Mouse (Mus musculus) forebrain, embryonic 16.5 days (tissue): ENCODE data around the gene Il21. TPM values are rescaled to one million over a fixed set of nuclear protein-coding genes. Genes with fewer than 3 reads are reported as not detected.
A peak's percentile ranks its signal among the peaks of the same experiment; 100 is the strongest.

Experiments used
- ATAC-seq: fragments of 200-750 bp; cut with Nextera tagmentation; 2 replicates; pipeline ENCODE4 v1.8.0; 2017; ENCODE audit warnings: mild to moderate bottlenecking, moderate library complexity
- H3K27ac ChIP-seq: fragments of 300-500 bp; sonication (generic); 2 replicates; pipeline ENCODE4 v1.5.1; 2014; ENCODE audit warnings: low read length, control low read depth
- H3K27me3 ChIP-seq: fragments of 300-500 bp; sonication (generic); replicated peaks from 2 replicates; pipeline ENCODE4 v1.6.1; 2014; ENCODE audit warnings: low read length; ENCODE audit not compliant: control insufficient read depth, insufficient read depth
- H3K36me3 ChIP-seq: fragments of 300-500 bp; sonication (generic); 2 replicates; pipeline ENCODE4 v1.6.1; 2014; ENCODE audit not compliant: control insufficient read depth, insufficient read depth
- H3K4me1 ChIP-seq: fragments of 300-500 bp; sonication (generic); replicated peaks from 2 replicates; pipeline ENCODE4 v1.6.1; 2014; ENCODE audit warnings: low read length; ENCODE audit not compliant: control insufficient read depth, insufficient read depth
- H3K4me2 ChIP-seq: fragments of 300-500 bp; sonication (generic); 2 replicates; pipeline ENCODE4 v1.6.1; 2014; ENCODE audit warnings: mild to moderate bottlenecking, low read length, control low read depth
- H3K4me3 ChIP-seq: fragments of 300-500 bp; sonication (generic); replicated peaks from 2 replicates; pipeline ENCODE4 v1.5.1; 2014; ENCODE audit warnings: mild to moderate bottlenecking, low read length, control low read depth
- H3K9ac ChIP-seq: fragments of 300-500 bp; sonication (generic); replicated peaks from 2 replicates; pipeline ENCODE4 v1.6.1; 2014; ENCODE audit warnings: low read depth, low read length, control low read depth
- H3K9me3 ChIP-seq: fragments of 300-500 bp; sonication (generic); 2 replicates; pipeline ENCODE4 v1.6.1; 2016; ENCODE audit warnings: low read length; ENCODE audit not compliant: control insufficient read depth
- WGBS: fragments of 180-500 bp; shearing (Covaris S2); extraction: QIAGEN DNeasy Blood & Tissue Kit; methylation state at CpG from one replicate; pipeline ENCODE4 v1.1.7; 2014; 5-methylcytosine and 5-hydroxymethylcytosine counted together
- polyA plus RNA-seq: library from polyadenylated mRNA; unstranded; fragments of >200 nt; fragmentation: Nextera tagmentation; extraction: Ambion mirVana; gene quantifications from 2 replicates; pipeline ENCODE4 v1.2.1, GENCODE M21; 2015

Il21 gene
- polyA plus RNA-seq, 1 experiment from 2014 or later, result not detected

DNA sequence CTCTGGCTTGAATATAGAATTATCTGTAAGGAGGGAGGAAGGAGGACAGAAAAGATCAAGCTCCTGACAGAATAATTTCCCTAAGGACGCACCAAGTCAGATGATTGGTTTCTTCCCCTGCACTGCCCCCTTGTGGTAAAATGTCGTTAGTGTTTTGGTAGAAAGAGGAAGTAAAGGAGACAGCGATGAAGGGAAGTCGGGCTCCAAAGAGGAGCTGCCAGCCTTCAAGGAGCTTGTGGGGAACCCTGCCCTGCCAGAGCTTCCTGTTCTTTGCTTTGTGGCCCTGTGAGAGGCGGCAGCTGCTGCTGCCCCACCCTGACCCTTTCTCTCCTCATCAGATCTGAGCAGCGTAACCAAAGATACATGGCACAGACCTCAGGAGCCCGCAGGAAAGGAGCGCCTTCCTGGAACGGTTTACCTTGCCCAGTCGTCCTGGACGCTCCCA, 28.4 kb downstream of the Il21 start:
- ATAC-seq, result peak; percentile 87
- Histone ChIP-seq H3K9me3 (no peaks in the 10 kb centered on the region), H3K27me3 (no peaks in the 10 kb centered on the region), H3K4me2 (peak overlapping the region; percentile 82), H3K36me3 (no peaks in the 10 kb centered on the region), H3K4me1 (0 out of 2 replicates have a peak, but pooled peaks cover 2% of the 10 kb centered on the region), H3K27ac (no peak overlapping the region), H3K4me3 (peak overlapping the region; percentile 47), H3K9ac (peak overlapping the region; percentile 66)
- 2% methylated on average over 11 of the region's 11 CpGs for WGBS

DNA sequence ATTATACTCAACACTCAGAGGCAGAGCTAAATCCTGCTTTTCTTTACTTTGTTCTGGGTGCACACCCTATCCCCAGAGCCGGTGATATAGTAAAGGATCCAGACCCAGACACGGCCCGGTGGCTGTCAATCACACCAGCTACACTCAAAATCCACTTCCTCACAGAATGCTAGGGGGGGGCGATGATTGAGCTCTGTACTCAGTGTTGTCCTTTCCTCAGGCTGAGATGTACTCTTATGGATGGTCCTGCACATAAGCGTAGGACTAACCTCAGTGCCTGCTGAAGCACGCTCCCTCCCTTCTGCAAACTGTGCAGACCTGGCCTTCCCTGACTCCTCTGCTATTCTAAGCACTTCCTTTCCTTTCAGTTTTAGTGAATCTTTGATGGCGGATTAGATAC, 29.6 kb downstream of the Il21 start:
- no peak overlapping the region for H3K4me3 ChIP-seq
- no peak overlapping the region for H3K4me2 ChIP-seq
- no peak overlapping the region for H3K9ac ChIP-seq
- no peak for ATAC-seq
- H3K27me3 ChIP-seq, result no peaks in the 10 kb centered on the region
- 0 out of 2 replicates have a peak, but pooled peaks cover 2% of the 10 kb centered on the region for H3K4me1 ChIP-seq
- H3K27ac ChIP-seq, result no peak overlapping the region
- WGBS, result 55% methylated on average over 7 of the region's 7 CpGs
- H3K36me3 ChIP-seq, result no peaks in the 10 kb centered on the region
- no peaks in the 10 kb centered on the region for H3K9me3 ChIP-seq

DNA sequence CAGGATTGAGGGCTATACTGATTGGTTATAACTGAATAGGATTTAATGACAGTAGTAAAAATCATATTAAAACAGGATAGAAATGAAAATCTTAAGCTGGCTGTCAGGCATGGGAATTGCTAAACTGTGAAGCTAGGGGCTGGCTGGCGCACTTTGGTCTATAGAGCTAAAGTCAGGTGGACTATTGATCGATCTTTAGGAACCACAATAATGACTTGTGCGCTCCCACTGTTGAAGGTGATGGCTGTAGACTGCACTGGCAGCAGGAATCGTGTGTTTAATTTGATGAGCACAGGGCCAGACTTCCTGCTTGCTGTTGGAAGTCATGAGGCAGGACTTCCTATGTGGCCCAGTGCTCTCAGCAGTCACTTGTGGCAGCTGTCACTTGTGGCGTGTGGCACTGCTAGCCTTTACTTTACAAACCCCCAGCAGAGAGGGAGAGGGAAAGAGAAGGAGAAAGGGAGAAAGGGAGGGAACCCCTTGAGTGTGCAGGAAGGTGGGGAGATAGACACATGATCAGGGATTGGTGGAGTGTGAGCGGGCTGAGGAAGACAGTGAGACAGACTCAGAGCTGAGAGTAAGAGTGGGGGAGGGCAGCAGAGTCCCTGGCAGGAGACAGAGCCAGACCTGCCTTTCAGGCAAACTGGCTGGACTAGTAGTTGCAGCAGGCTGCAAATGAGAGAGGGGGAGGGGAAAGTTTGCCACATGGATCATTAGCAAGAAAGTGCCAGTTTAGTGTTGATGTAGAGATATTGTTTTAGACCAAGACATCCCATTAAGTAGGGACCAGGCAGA, 31.1 kb downstream of the Il21 start:
- Histone ChIP-seq H3K4me1 (0 out of 2 replicates have a peak, but pooled peaks cover 2% of the 10 kb centered on the region), H3K4me3 (no peak overlapping the region), H3K27ac (no peak overlapping the region), H3K9ac (no peak overlapping the region), H3K4me2 (no peak overlapping the region), H3K27me3 (no peaks in the 10 kb centered on the region), H3K9me3 (no peaks in the 10 kb centered on the region), H3K36me3 (no peaks in the 10 kb centered on the region)
- ATAC-seq, result peak; percentile 31; the same call in 1 of the 2 replicates
- WGBS, result 60% methylated on average over 6 of the region's 6 CpGs

DNA sequence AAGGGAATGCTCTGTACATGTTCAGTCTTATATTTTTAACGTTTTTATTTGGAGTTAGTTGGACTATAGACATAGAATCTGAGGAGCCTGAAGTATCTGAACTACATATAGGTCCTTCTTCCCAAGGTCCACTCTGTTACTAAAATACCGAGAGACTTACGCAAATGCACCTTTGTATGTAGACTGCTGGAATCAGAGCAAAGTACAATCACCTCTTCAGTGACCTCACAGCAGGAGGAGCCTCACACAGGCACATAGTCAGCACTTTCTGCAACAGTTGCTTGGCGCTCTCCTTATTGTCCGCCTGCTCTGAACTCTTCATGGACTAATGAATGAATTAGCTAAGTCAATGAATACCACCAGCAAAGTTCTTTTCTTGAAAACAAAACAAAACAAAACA, 34.1 kb downstream of the Il21 start:
- H3K36me3 ChIP-seq, result no peaks in the 10 kb centered on the region
- no peak overlapping the region for H3K4me2 ChIP-seq
- H3K9ac ChIP-seq, result no peak overlapping the region
- H3K27me3 ChIP-seq, result no peaks in the 10 kb centered on the region
- H3K27ac ChIP-seq, result no peak overlapping the region
- H3K4me1 ChIP-seq, result 0 out of 2 replicates have a peak, but pooled peaks cover 2% of the 10 kb centered on the region
- no peak for ATAC-seq
- WGBS, result 75% methylated on average over 5 of the region's 5 CpGs
- H3K9me3 ChIP-seq, result no peaks in the 10 kb centered on the region
- H3K4me3 ChIP-seq, result no peak overlapping the region

DNA sequence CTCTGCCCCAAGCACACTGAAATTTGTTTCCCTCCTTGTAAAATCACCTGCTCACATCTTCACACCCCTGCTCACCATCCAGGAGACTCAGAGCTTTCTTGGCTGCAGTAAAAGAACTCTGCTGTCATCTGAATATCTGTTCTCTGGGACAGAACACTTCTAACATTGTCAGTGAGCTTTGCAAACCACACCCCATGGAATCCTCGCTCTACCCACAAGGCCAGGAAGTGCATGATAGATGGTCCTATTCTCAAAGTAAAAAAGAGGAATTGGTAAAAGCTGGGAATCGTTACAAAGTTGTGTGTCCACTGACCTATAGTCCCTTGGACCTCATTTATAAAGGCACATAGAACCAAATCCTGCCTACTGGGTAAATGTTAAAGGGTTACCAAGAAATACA, 40.5 kb downstream of the Il21 start:
- ATAC-seq, result no peak
- H3K36me3 ChIP-seq, result no peaks in the 10 kb centered on the region
- H3K4me2 ChIP-seq, result no peak overlapping the region
- WGBS, result 83% methylated on average over 2 of the region's 2 CpGs
- no peak overlapping the region for H3K9ac ChIP-seq
- H3K4me3 ChIP-seq, result no peak overlapping the region
- no peaks in the 10 kb centered on the region for H3K9me3 ChIP-seq
- H3K27me3 ChIP-seq, result no peaks in the 10 kb centered on the region
- H3K4me1 ChIP-seq, result no peaks in the 10 kb centered on the region
- no peak overlapping the region for H3K27ac ChIP-seq

DNA sequence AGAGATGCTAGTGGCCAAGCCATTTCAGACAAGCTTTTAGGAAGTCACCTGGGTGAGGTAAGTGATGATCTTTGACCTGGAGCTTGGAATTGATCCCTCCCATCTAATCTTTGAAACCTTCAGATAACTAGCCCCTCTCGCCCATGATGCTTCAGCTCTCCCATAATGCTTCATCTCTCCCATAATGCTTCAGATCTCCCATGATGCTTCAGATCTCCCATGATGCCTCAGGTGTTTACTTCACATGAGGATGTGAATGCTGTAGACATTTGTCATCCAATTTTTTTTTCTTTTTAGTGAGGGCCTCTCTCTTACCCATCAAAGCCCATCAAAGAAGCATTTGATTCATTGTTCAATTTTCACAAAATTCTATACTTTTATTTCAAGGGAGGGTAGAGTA, 46.9 kb downstream of the Il21 start:
- no peak for ATAC-seq
- no peak overlapping the region for H3K27ac ChIP-seq
- H3K4me3 ChIP-seq, result no peak overlapping the region
- H3K4me1 ChIP-seq, result peaks cover 5% of the 10 kb centered on the region
- H3K36me3 ChIP-seq, result no peaks in the 10 kb centered on the region
- H3K9ac ChIP-seq, result no peak overlapping the region
- no peaks in the 10 kb centered on the region for H3K27me3 ChIP-seq
- H3K9me3 ChIP-seq, result no peaks in the 10 kb centered on the region
- no peak overlapping the region for H3K4me2 ChIP-seq
- WGBS, result 92% methylated on average over 1 of the region's 1 CpGs

DNA sequence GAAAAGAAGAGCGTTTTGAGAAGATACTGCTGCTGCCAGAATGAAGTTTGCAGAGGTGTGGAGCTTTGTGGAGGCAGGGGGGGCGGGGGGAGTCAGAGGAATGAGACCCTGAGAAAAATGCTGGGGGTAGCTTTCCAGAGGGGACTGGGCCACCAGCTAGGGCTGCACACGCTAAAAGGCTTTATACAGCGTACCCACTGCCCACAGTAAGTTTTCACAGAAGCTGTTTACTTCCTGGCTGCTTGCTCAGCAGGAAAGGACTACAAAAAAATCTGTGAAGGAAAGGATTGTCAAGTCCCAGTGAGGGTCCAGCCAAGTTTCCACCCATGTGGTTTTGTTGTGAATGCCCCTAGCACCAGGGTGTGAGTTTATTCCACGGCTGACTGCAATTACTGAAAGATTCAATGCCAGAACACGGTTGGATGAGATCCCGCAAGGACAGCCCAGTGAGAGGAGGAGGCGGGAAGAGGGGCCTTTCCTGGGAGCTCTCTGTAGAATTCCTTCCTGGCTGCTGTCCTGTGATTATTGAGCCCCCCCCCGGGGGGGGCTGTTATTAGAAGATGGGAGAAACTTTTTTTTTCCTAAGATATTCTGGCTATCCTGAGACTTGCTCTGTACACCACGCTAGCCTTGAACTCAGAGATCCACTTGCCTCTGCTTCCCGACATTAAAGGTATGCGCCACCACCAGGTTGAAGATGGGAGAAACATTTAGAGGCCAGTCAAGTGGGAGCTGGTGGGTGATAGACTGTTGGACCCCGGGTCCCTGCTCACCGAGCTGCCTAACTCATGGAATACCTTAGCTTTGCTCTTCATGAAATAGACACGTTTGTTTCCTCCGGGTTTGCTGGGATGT, 49.8 kb downstream of the Il21 start:
- Histone ChIP-seq H3K9me3 (no peaks in the 10 kb centered on the region), H3K4me1 (peaks cover 5% of the 10 kb centered on the region), H3K4me2 (no peak overlapping the region), H3K9ac (no peak overlapping the region), H3K4me3 (no peak overlapping the region), H3K27ac (0 out of 2 replicates have a peak overlapping the region, but pooled peaks have one; percentile 3), H3K36me3 (no peaks in the 10 kb centered on the region), H3K27me3 (no peaks in the 10 kb centered on the region)
- 27% methylated on average over 16 of the region's 16 CpGs for WGBS
- peak; percentile 92 for ATAC-seq

DNA sequence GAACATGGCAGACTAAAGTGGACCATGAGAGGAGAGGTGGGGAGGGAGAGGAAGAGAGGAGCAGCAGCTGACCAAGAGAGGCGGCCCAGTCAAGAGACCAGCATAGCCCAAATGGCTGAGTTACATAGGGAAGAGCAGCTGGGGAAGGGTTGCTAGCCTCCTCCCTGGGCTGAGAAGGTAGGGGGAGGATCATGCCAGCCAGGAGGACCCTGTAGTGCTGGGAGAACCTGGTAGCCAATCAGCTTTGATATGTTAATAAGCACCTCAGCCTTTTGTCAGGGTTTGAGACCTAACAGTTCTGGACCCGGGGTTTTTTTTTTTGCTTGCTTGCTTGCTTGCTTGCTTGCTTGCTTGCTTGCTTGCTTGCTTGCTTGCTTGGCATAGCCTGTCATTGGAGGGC, 51.4 kb downstream of the Il21 start:
- Histone ChIP-seq H3K4me2 (no peak overlapping the region), H3K9me3 (no peaks in the 10 kb centered on the region), H3K27ac (no peak overlapping the region), H3K9ac (no peak overlapping the region), H3K4me3 (no peak overlapping the region), H3K27me3 (no peaks in the 10 kb centered on the region), H3K36me3 (no peaks in the 10 kb centered on the region), H3K4me1 (peaks cover 5% of the 10 kb centered on the region)
- 25% methylated on average over 2 of the region's 2 CpGs for WGBS
- ATAC-seq, result no peak

DNA sequence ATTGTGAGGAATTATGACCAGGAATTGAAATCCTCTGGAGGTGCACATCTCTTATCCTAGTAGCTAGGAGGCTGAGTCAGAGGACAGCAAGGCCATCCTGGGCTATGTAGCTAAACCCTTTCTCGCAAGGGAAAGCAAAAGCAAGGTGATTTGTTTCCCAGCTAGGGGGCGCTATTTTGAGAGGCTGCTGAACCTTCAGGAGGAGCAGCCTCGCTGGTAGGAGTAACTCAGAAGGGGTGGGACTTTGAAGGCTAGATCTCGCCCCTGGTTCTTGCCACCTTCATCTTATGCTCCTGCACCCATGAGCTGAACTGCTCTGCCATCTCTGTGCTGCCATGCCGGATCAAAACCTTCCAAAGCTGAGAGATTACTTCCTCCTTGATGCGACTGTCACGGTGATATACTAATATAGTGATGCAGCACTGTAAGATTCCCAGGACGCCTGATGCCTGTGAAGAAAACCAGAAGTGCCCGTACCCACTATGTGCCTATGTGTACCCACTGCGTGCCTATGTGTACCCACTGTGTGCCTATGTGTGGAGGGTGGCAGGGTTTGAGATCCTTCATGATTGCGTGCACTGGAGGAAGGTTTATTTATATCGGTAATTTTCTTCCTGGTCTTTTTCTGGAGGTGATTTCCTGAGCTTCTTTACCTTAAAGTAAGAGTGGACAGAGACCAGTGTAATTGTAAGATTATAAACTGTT, 52.2 kb downstream of the Il21 start:
- ATAC-seq, result no peak
- Histone ChIP-seq H3K9me3 (no peaks in the 10 kb centered on the region), H3K4me1 (peaks cover 5% of the 10 kb centered on the region), H3K9ac (no peak overlapping the region), H3K36me3 (no peaks in the 10 kb centered on the region), H3K4me3 (no peak overlapping the region), H3K27me3 (no peaks in the 10 kb centered on the region), H3K27ac (no peak overlapping the region), H3K4me2 (no peak overlapping the region)
- 85% methylated on average over 12 of the region's 12 CpGs for WGBS
